ENCODE assay signal across 13 mouse cellular contexts in the genomic region with DNA sequence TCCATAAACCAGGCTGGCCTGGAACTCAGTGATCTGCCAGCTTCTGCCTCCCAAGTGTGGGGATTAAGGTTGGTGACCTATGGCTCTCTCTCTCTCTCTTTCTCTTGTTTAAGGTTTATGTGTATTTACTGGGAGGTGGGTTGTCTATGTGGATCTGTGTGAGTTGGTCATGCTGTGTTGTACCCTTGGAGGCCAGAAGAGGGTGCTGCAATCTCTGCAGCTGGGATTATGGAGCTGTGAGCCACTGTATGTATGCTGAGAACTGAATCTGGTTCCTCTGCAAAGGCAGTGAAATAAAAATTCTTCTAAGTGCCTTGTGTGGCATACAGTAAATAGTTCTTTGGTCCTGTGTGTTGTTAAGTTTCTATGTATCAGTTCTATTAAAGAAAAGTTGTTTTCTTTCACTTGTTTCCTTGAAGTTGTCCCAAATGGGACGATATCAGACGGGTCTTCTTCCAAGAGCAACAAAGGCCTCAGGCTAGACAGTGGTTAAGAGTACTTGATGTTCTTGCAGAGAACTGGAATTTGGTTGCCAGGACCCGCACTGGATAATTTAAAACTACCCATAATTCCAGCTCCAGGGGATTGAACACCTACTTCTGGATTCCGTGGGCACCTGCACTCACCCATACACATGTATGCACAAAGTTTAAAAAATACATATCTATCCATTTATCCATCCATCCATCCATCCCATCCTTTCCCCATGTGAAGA. TPM values are rescaled to one million over a fixed set of nuclear protein-coding genes. Genes with fewer than 3 reads are reported as not detected.
A peak's percentile ranks its signal among the peaks of the same experiment; 100 is the strongest.
DNase-seq lines count a peak whose midpoint lies in the region; ATAC-seq and TF ChIP-seq lines count a peak whose summit lies in the region.
"Had no signal": no experiment of that assay in that cellular context is flagged by ENCODE, and none has a peak within 500 bp of the region (broad histone marks: within the 10 kb centered on the region; RNA-seq: fewer than 3 reads in every experiment).

No protein-coding gene starts in this region.

- peak; percentile 16 for TF ChIP-seq CTCF in left cerebral cortex, adult 2 months (IDR thresholded peaks at IDR 0.05)
- peak; percentile 30 to 69; a peak in 3 of 4 replicates for TF ChIP-seq CTCF in CH12.LX (conservative IDR thresholded peaks at IDR 0.05 in 1 of 2, IDR thresholded peaks at IDR 0.05 in 1 of 2; ENCODE audit: low read depth in 2 of 2, low read length in 2 of 2)
- TF ChIP-seq CTCF in brain, embryonic 14.5 days (IDR thresholded peaks at IDR 0.05; ENCODE audit: borderline replicate concordance, extremely low read depth, insufficient read depth, insufficient read length), result peak; percentile 38; the same call in 1 of the 2 replicates

- 0 out of 4 replicates have a peak, but pooled peaks cover 0 to 5% of the 10 kb centered on the region in 2 experiments for H3K4me1 ChIP-seq in CH12.LX (ENCODE audit: control insufficient read depth in 1 of 2, insufficient read depth in 2 of 2)
- no peaks in the 10 kb centered on the region for H3K4me1 ChIP-seq in midbrain, embryonic 11.5 days (ENCODE audit: control insufficient read depth, insufficient read depth, low read length)
- H3K4me1 ChIP-seq: embryonic facial prominence, embryonic 13.5 days; kidney, embryonic 15.5 days; neural tube, embryonic 12.5 days had no signal

- in situ Hi-C loops in CH12.LX (cut with MboI; ENCODE audit: low pct_ligation_motif_present, low pct_unique_long_range_greater_than_20kb, low sequenced_read_pairs), result no loop called here

- intact Hi-C loops in left cerebral cortex, adult 2 months (cut with DNase I), result no loop called here

- no peaks in the 10 kb centered on the region for H3K27me3 ChIP-seq in CH12.LX (replicated peaks)
- H3K27me3 ChIP-seq in midbrain, embryonic 11.5 days (ENCODE audit: control insufficient read depth, insufficient read depth, low read length), result no peaks in the 10 kb centered on the region
- H3K27me3 ChIP-seq: embryonic facial prominence, embryonic 13.5 days; kidney, embryonic 15.5 days; liver, embryonic 15.5 days; neural tube, embryonic 12.5 days had no signal

- H3K36me3 ChIP-seq in CH12.LX (replicated peaks in 1 of 2; ENCODE audit: control insufficient read depth in 1 of 2, insufficient read depth in 1 of 2, low read length in 1 of 2), result peaks cover 0 to 2% of the 10 kb centered on the region in 2 experiments
- H3K36me3 ChIP-seq in midbrain, embryonic 11.5 days (ENCODE audit: control insufficient read depth, insufficient read depth, low read length), result no peaks in the 10 kb centered on the region
- H3K36me3 ChIP-seq: embryonic facial prominence, embryonic 13.5 days; kidney, embryonic 15.5 days; liver, embryonic 15.5 days; neural tube, embryonic 12.5 days had no signal

- 85% methylated on average over 4 of the region's 4 CpGs for WGBS in midbrain, embryonic 11.5 days

- peak; percentile 69; the same call in 1 of the 2 replicates for ATAC-seq in neutrophil, adult 5-6 weeks (ENCODE audit: extremely low read depth, insufficient number of reproducible peaks, low FRiP score, poor library complexity, severe bottlenecking)
- ATAC-seq in midbrain, embryonic 11.5 days (ENCODE audit: low FRiP score), result no peak

- TF ChIP-seq RAD21 in CH12.LX (IDR thresholded peaks at IDR 0.05; ENCODE audit: low read depth, low read length), result peak; percentile 72

- dilution Hi-C loops in CH12.LX (cut with MboI; ENCODE audit: extremely low pct_ligation_motif_present, extremely low pct_unique_long_range_greater_than_20kb, low sequenced_read_pairs), result no loop called here

- no peak for DNase-seq in left cerebral cortex, adult 2 months (ENCODE audit: extremely low spot score in 1 of 2, low spot score in 2 of 2)
- DNase-seq in left cerebral cortex, adult 8-10 months (ENCODE audit: low spot score in 2 of 2), result no peak
- DNase-seq in CH12.LX (ENCODE audit: extremely low read depth), result peak; percentile 41
- no peak for DNase-seq in brain, embryonic 14.5 days (ENCODE audit: low read depth)
- DNase-seq in urinary bladder, postnatal 36 days (ENCODE audit: low spot score in 2 of 2), result no peak
- no peak for DNase-seq in neural tube, embryonic 10.5 days (ENCODE audit: extremely low spot score, low spot score)
- DNase-seq in midbrain, embryonic 11.5 days (ENCODE audit: low spot score, missing footprints), result no peak
- DNase-seq: adrenal gland, adult 8-10 months had no signal

- no peak overlapping the region for H3K9ac ChIP-seq in CH12.LX (ENCODE audit: insufficient read depth, low read depth)
- no peak overlapping the region for H3K9ac ChIP-seq in midbrain, embryonic 11.5 days (ENCODE audit: low read length)
- H3K9ac ChIP-seq: embryonic facial prominence, embryonic 13.5 days; kidney, embryonic 15.5 days; liver, embryonic 15.5 days; neural tube, embryonic 12.5 days had no signal

- H3K27ac ChIP-seq in left cerebral cortex, adult 2 months, result no peak overlapping the region
- H3K27ac ChIP-seq in CH12.LX (ENCODE audit: insufficient read depth, low read depth), result no peak overlapping the region
- H3K27ac ChIP-seq in midbrain, embryonic 11.5 days (ENCODE audit: low read depth, low read length), result no peak overlapping the region
- H3K27ac ChIP-seq: embryonic facial prominence, embryonic 13.5 days; kidney, embryonic 15.5 days; liver, embryonic 15.5 days; neural tube, embryonic 12.5 days had no signal

- TF ChIP-seq POLR2A in CH12.LX (IDR thresholded peaks at IDR 0.05; ENCODE audit: low read depth, low read length), result no peak
- TF ChIP-seq POLR2A in brain, embryonic 14.5 days (IDR thresholded peaks at IDR 0.05; ENCODE audit: borderline replicate concordance, extremely low read depth, insufficient read depth, insufficient read length, poor library complexity, severe bottlenecking), result no peak

- H3K4me2 ChIP-seq in CH12.LX (ENCODE audit: insufficient read depth, low read depth, poor library complexity, severe bottlenecking), result no peak overlapping the region
- H3K4me2 ChIP-seq in midbrain, embryonic 11.5 days, result no peak overlapping the region
- H3K4me2 ChIP-seq: embryonic facial prominence, embryonic 13.5 days; kidney, embryonic 15.5 days; liver, embryonic 15.5 days; neural tube, embryonic 12.5 days had no signal

- TF ChIP-seq EP300 in CH12.LX (IDR thresholded peaks at IDR 0.05; ENCODE audit: low read length), result no peak

- H3K4me3 ChIP-seq in left cerebral cortex, adult 2 months, result no peak overlapping the region
- no peak overlapping the region for H3K4me3 ChIP-seq in CH12.LX (replicated peaks in 1 of 3; ENCODE audit: low read depth in 2 of 3, low read length in 2 of 3, poor library complexity in 1 of 3)
- no peak overlapping the region for H3K4me3 ChIP-seq in midbrain, embryonic 11.5 days (ENCODE audit: low read depth, low read length)
- H3K4me3 ChIP-seq: embryonic facial prominence, embryonic 13.5 days; kidney, embryonic 15.5 days; liver, embryonic 15.5 days; neural tube, embryonic 12.5 days had no signal

- peaks cover 6% of the 10 kb centered on the region for H3K9me3 ChIP-seq in CH12.LX (replicated peaks; ENCODE audit: low read length)
- H3K9me3 ChIP-seq in midbrain, embryonic 11.5 days (ENCODE audit: control insufficient read depth, low read length), result no peaks in the 10 kb centered on the region
- H3K9me3 ChIP-seq: embryonic facial prominence, embryonic 13.5 days; kidney, embryonic 15.5 days; liver, embryonic 15.5 days had no signal

- no peaks in the 10 kb centered on the region for H3K79me2 ChIP-seq in CH12.LX (replicated peaks; ENCODE audit: control insufficient read depth, extremely low read depth, insufficient read depth, poor library complexity, severe bottlenecking)

RNA-seq across cellular contexts. Expression of a gene that starts 6.4 kb away (rescaled TPM):
- total RNA-seq in left cerebral cortex, adult 2 months (2021), result 1 to 10 TPM; 4.9 to 5.0 TPM
- total RNA-seq in left cerebral cortex, adult 8-10 months (2022), result 1 to 10 TPM; 3.9 to 6.6 (median 5.2) TPM
- total RNA-seq in CH12.LX (2012; rRNA removed), result 1.5 and 2.0 TPM in 2 replicates
- 0.69 and 1.4 TPM in 2 replicates for total RNA-seq in CH12.LX (2014; rRNA removed)
- polyA plus RNA-seq in CH12.LX (2012; ENCODE audit: insufficient read length, low read depth), result 1.3 and 2.0 TPM in 2 replicates
- polyA plus RNA-seq in brain, embryonic 14.5 days (2012; rRNA removed), result 3.5 and 4.3 TPM in 2 replicates
- 1.9 and 2.5 TPM in 2 replicates for total RNA-seq in neutrophil, adult 5-6 weeks (2017)
- polyA plus RNA-seq in midbrain, embryonic 11.5 days (2014; fragmentation: Nextera tagmentation; extraction: Ambion mirVana), result 3.8 and 4.0 TPM in 2 replicates

RNA-seq across cellular contexts. Expression of a gene that starts 23.4 kb away (rescaled TPM):
- total RNA-seq in left cerebral cortex, adult 2 months (2021), result 100 to 1,000 TPM in 1 of 2 experiments, 10 to 100 TPM in 1; 97.1 to 104 TPM
- total RNA-seq in left cerebral cortex, adult 8-10 months (2022), result 100 to 1,000 TPM in 1 of 4 experiments, 10 to 100 TPM in 3; 89.2 to 103 (median 95.6) TPM
- total RNA-seq in CH12.LX (2012; rRNA removed), result 475 and 482 TPM in 2 replicates
- total RNA-seq in CH12.LX (2014; rRNA removed), result 874 and 992 TPM in 2 replicates
- polyA plus RNA-seq in CH12.LX (2012; ENCODE audit: insufficient read length, low read depth), result 512 and 569 TPM in 2 replicates
- 127 and 169 TPM in 2 replicates for polyA plus RNA-seq in brain, embryonic 14.5 days (2012; rRNA removed)
- total RNA-seq in neutrophil, adult 5-6 weeks (2017), result 115 and 128 TPM in 2 replicates
- 448 and 476 TPM in 2 replicates for polyA plus RNA-seq in midbrain, embryonic 11.5 days (2014; fragmentation: Nextera tagmentation; extraction: Ambion mirVana)

RNA-seq across cellular contexts. Expression of a gene that starts 31.6 kb away (rescaled TPM):
- 10 to 100 TPM; 36.7 to 47.7 TPM for total RNA-seq in left cerebral cortex, adult 2 months (2021)
- total RNA-seq in left cerebral cortex, adult 8-10 months (2022), result 10 to 100 TPM; 32.2 to 47.5 (median 36.8) TPM
- total RNA-seq in CH12.LX (2012; rRNA removed), result 109 and 127 TPM in 2 replicates
- 163 and 192 TPM in 2 replicates for total RNA-seq in CH12.LX (2014; rRNA removed)
- polyA plus RNA-seq in CH12.LX (2012; ENCODE audit: insufficient read length, low read depth), result 113 and 137 TPM in 2 replicates
- polyA plus RNA-seq in brain, embryonic 14.5 days (2012; rRNA removed), result 57.5 and 58.7 TPM in 2 replicates
- 13.5 and 13.6 TPM in 2 replicates for total RNA-seq in neutrophil, adult 5-6 weeks (2017)
- polyA plus RNA-seq in midbrain, embryonic 11.5 days (2014; fragmentation: Nextera tagmentation; extraction: Ambion mirVana), result 432 and 437 TPM in 2 replicates

RNA-seq across cellular contexts. Expression of a gene that starts 31.8 kb away (rescaled TPM):
- 10 to 100 TPM in 1 of 2 experiments, 1 to 10 TPM in 1; 9.5 to 14.7 TPM for total RNA-seq in left cerebral cortex, adult 2 months (2021)
- 10 to 100 TPM; 11.1 to 24.0 (median 16.0) TPM for total RNA-seq in left cerebral cortex, adult 8-10 months (2022)
- total RNA-seq in CH12.LX (2012; rRNA removed) (30.8 and 32.6 TPM in 2 replicates), CH12.LX (2014; rRNA removed) (93.3 and 101 TPM in 2 replicates)
- 47.3 and 59.5 TPM in 2 replicates for polyA plus RNA-seq in CH12.LX (2012; ENCODE audit: insufficient read length, low read depth)
- 1.4 and 2.0 TPM in 2 replicates for polyA plus RNA-seq in brain, embryonic 14.5 days (2012; rRNA removed)
- 30.1 and 43.8 TPM in 2 replicates for total RNA-seq in neutrophil, adult 5-6 weeks (2017)
- 5.2 and 5.6 TPM in 2 replicates for polyA plus RNA-seq in midbrain, embryonic 11.5 days (2014; fragmentation: Nextera tagmentation; extraction: Ambion mirVana)

RNA-seq across cellular contexts. Expression of a gene that starts 41.9 kb away (rescaled TPM):
- total RNA-seq in left cerebral cortex, adult 2 months (2021), result 10 to 100 TPM; 70.0 to 75.6 TPM
- 10 to 100 TPM; 63.0 to 78.1 (median 72.0) TPM for total RNA-seq in left cerebral cortex, adult 8-10 months (2022)
- total RNA-seq in CH12.LX (2012; rRNA removed) (4.0 and 4.4 TPM in 2 replicates), CH12.LX (2014; rRNA removed) (4.7 and 4.8 TPM in 2 replicates)
- 9.3 and 12.9 TPM in 2 replicates for polyA plus RNA-seq in CH12.LX (2012; ENCODE audit: insufficient read length, low read depth)
- polyA plus RNA-seq in brain, embryonic 14.5 days (2012; rRNA removed), result 8.4 and 14.8 TPM in 2 replicates
- 84.1 and 96.7 TPM in 2 replicates for total RNA-seq in neutrophil, adult 5-6 weeks (2017)
- 4.3 and 5.3 TPM in 2 replicates for polyA plus RNA-seq in midbrain, embryonic 11.5 days (2014; fragmentation: Nextera tagmentation; extraction: Ambion mirVana)
